Mouse (Mus musculus) forebrain, embryonic 14.5 days (tissue): Measurements from ENCODE around the gene Tstd2. TPM values are rescaled to one million over a fixed set of nuclear protein-coding genes. Genes with fewer than 3 reads are reported as not detected.

Experiments used
- ATAC-seq: fragments of 200-750 bp; cut with Nextera tagmentation; 2 replicates; pipeline ENCODE4 v1.8.0; 2017; ENCODE audit warnings: mild to moderate bottlenecking, moderate library complexity
- DNase-seq: peaks from one replicate; pipeline ENCODE4 v3.0.0-alpha.2; 2015; ENCODE audit warnings: low spot score
- H3K27ac ChIP-seq: fragments of 300-500 bp; sonication (generic); 2 replicates; pipeline ENCODE4 v1.5.1; 2014; ENCODE audit warnings: low read depth, mild to moderate bottlenecking, control low read depth, low read length, moderate library complexity
- H3K27me3 ChIP-seq: fragments of 300-500 bp; sonication (generic); replicated peaks from 2 replicates; pipeline ENCODE4 v1.6.1; 2014; ENCODE audit warnings: low read length, control low read depth, mixed read lengths; ENCODE audit not compliant: control insufficient read depth, insufficient read depth
- H3K36me3 ChIP-seq: fragments of 300-500 bp; sonication (generic); 2 replicates; pipeline ENCODE4 v1.6.1; 2014; ENCODE audit warnings: low read length, control low read depth; ENCODE audit not compliant: control insufficient read depth, insufficient read depth
- H3K4me1 ChIP-seq: fragments of 300-500 bp; sonication (generic); 2 replicates; pipeline ENCODE4 v1.6.1; 2014; ENCODE audit warnings: antibody characterized with exemption, low read length, control low read depth; ENCODE audit not compliant: control insufficient read depth, insufficient read depth
- H3K4me2 ChIP-seq: fragments of 300-500 bp; sonication (generic); 2 replicates; pipeline ENCODE4 v1.6.1; 2014; ENCODE audit warnings: mild to moderate bottlenecking, control low read depth, low read length
- H3K4me3 ChIP-seq: fragments of 300-500 bp; sonication (generic); 2 replicates; pipeline ENCODE4 v1.5.1; 2014; ENCODE audit warnings: low read depth, low read length, control low read depth
- H3K9ac ChIP-seq: fragments of 300-500 bp; sonication (generic); 2 replicates; pipeline ENCODE4 v1.6.1; 2014; ENCODE audit warnings: mild to moderate bottlenecking, low read length, control low read depth, moderate library complexity
- H3K9me3 ChIP-seq: fragments of 300-500 bp; sonication (generic); replicated peaks from 2 replicates; pipeline ENCODE4 v1.6.1; 2016; ENCODE audit warnings: low read length, control low read depth, mixed read lengths; ENCODE audit not compliant: control insufficient read depth
- WGBS: fragments of 180-500 bp; shearing (Covaris S2); extraction: QIAGEN DNeasy Blood & Tissue Kit; methylation state at CpG from one replicate; pipeline ENCODE4 v1.1.7; 2014; 5-methylcytosine and 5-hydroxymethylcytosine counted together
- polyA plus RNA-seq: library from polyadenylated mRNA; unstranded; fragments of >200 nt; fragmentation: Nextera tagmentation; extraction: Ambion mirVana; gene quantifications from 2 replicates; pipeline ENCODE4 v1.2.1, GENCODE M21; 2014

The Tstd2 gene
- polyA plus RNA-seq, 1 experiment from 2014 or later = 18.3 TPM

- H3K4me2 ChIP-seq = no peak overlapping the region
- no peaks in the 10 kb centered on the region for H3K4me1 ChIP-seq
- 86% methylated on average over 7 of the region's 7 CpGs for WGBS
- no peak overlapping the region for H3K9ac ChIP-seq
- H3K27me3 ChIP-seq = no peaks in the 10 kb centered on the region
- DNase-seq (no peak), ATAC-seq (no peak)
- no peak overlapping the region for H3K27ac ChIP-seq
- no peaks in the 10 kb centered on the region for H3K9me3 ChIP-seq
- no peak overlapping the region for H3K4me3 ChIP-seq
- peaks cover 95% of the 10 kb centered on the region for H3K36me3 ChIP-seq
Measured at GRCm38 (mm10) chr4:46171761-46172160, 33.3 kb upstream of the Tstd2 start.

DNA sequence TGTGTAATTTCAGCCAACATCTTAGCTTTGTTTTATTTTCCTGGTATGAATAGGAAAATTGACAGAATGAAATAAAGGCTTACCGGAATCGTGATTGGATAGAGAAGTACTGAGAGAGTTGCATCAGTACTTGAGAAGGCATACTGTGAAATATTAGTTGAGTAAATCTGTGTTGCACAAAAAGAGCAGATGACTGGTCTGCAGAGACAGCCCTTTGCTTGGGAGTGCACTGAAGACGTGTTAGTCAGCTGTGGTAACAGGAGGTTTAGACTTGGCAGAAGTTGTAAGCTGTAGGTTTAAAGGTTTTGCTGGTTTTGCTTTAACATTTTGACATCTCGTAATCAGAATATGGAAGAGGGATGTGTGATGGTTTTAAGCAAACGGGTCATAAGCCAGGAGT is 27.3 kb upstream of the Tstd2 start:
- WGBS = 95% methylated on average over 5 of the region's 5 CpGs
- Histone ChIP-seq H3K9ac (no peak overlapping the region), H3K9me3 (no peaks in the 10 kb centered on the region), H3K36me3 (peaks cover 97% of the 10 kb centered on the region), H3K4me1 (no peaks in the 10 kb centered on the region), H3K27me3 (no peaks in the 10 kb centered on the region), H3K4me2 (no peak overlapping the region), H3K4me3 (no peak overlapping the region), H3K27ac (no peak overlapping the region)
- DNase-seq (no peak), ATAC-seq (no peak)

DNA sequence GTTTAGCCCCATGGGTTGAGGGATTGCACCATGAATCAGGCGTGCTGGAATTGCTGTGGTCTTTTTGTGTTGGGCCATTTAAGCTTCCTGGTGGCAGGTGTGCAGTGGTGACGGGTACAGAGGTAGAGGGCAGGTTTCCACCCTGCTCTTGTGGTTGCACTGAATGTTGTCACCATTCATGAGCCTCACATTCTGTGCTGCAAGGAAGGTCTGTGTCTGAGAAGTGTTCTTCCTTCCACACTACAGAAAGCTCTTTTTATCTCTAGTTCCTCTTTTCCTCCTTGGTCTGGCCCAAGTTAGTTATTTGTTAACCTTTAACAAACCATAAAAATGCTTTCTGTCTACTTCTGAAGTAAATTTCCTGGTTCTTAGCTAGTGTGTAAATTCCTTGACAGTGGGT is 25.5 kb upstream of the Tstd2 start:
- ATAC-seq = no peak
- no peak for DNase-seq
- H3K4me1 ChIP-seq = no peaks in the 10 kb centered on the region
- no peak overlapping the region for H3K27ac ChIP-seq
- no peaks in the 10 kb centered on the region for H3K27me3 ChIP-seq
- H3K4me3 ChIP-seq = no peak overlapping the region
- no peaks in the 10 kb centered on the region for H3K9me3 ChIP-seq
- 73% methylated on average over 2 of the region's 2 CpGs for WGBS
- no peak overlapping the region for H3K9ac ChIP-seq
- no peak overlapping the region for H3K4me2 ChIP-seq
- peaks cover 93% of the 10 kb centered on the region for H3K36me3 ChIP-seq

DNA sequence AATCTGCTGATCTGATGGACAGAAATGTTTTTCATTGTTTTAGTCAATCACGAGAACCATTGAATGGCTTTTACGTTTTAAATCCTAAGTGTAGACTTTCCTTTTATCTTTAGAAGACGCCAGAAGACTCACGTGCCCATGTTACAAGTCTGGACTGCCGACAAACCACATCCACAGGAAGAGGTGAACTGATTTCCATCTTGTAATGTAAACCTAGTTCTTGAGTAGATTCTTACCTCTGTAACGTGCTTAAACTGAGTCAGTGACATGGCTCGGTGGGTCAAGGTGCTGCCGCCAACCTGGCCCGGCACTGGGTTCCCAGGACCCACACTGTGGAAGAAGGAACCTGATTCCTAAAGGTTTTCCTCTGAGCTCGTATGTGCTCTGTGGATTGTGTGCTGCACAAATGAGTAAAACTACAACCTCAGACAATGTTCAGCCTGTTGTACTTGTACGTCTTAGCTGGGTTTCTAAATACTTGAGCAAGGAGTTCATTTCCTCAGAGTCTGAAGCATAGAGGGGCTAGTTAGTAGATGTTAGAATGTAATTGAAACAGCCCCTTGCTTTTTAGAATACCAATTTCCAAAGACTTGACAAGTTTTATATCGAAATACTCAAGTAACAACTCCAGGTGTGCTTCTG is 13.5 kb upstream of the Tstd2 start:
- Histone ChIP-seq H3K27ac (no peak overlapping the region), H3K9me3 (no peaks in the 10 kb centered on the region), H3K4me3 (no peak overlapping the region), H3K4me2 (no peak overlapping the region), H3K9ac (no peak overlapping the region), H3K36me3 (peaks cover 89% of the 10 kb centered on the region), H3K4me1 (no peaks in the 10 kb centered on the region), H3K27me3 (no peaks in the 10 kb centered on the region)
- DNase-seq = no peak
- 94% methylated on average over 12 of the region's 12 CpGs for WGBS
- no peak for ATAC-seq

DNA sequence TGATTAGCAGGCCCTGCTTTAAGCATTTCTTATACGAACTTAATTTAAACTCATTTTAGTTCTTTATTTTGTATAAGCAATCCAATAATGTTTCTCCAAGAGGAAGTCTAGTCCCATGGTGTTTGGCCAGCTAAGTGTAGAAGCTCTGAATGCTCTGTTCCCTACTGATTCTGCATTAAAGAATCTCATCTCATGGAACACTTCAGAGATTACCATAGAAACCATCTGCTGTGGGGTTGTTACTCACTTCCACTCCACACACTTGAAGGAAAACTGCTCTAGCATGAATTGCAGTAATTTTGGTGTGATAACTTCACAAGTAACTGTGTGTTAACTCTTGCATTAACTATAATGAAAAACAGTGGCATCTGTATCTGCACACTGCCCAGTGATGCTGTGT is 8.4 kb upstream of the Tstd2 start:
- Histone ChIP-seq H3K27me3 (no peaks in the 10 kb centered on the region), H3K4me2 (no peak overlapping the region), H3K27ac (no peak overlapping the region), H3K9me3 (no peaks in the 10 kb centered on the region), H3K4me1 (no peaks in the 10 kb centered on the region), H3K4me3 (no peak overlapping the region), H3K9ac (no peak overlapping the region), H3K36me3 (peaks cover 56% of the 10 kb centered on the region)
- ATAC-seq = no peak
- DNase-seq = no peak
- WGBS = 98% methylated on average over 1 of the region's 1 CpGs

DNA sequence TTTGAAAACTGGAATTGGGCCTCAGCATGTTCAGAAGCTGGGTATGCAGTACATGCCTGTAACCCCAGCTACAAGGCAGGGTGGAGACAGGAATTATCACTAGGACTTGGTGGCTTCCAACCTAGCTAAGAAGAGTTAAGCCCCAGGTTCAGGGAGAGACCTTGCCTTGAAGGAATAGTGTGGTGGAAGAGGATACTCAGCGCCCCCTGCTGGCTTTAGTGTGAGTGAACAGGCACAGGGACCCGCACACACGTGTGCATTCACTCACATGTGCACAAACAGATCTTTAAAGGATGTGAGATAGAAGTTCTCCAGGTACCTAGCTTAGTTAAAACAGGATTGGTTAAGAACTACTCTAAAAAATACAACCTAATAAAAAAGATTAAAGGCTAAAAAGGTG is 5.8 kb upstream of the Tstd2 start:
- ATAC-seq = no peak
- Histone ChIP-seq H3K4me1 (peaks cover 13% of the 10 kb centered on the region), H3K4me2 (no peak overlapping the region), H3K27ac (no peak overlapping the region), H3K36me3 (peaks cover 34% of the 10 kb centered on the region), H3K9me3 (no peaks in the 10 kb centered on the region), H3K9ac (no peak overlapping the region), H3K27me3 (no peaks in the 10 kb centered on the region), H3K4me3 (no peak overlapping the region)
- DNase-seq = no peak
- 76% methylated on average over 3 of the region's 3 CpGs for WGBS

DNA sequence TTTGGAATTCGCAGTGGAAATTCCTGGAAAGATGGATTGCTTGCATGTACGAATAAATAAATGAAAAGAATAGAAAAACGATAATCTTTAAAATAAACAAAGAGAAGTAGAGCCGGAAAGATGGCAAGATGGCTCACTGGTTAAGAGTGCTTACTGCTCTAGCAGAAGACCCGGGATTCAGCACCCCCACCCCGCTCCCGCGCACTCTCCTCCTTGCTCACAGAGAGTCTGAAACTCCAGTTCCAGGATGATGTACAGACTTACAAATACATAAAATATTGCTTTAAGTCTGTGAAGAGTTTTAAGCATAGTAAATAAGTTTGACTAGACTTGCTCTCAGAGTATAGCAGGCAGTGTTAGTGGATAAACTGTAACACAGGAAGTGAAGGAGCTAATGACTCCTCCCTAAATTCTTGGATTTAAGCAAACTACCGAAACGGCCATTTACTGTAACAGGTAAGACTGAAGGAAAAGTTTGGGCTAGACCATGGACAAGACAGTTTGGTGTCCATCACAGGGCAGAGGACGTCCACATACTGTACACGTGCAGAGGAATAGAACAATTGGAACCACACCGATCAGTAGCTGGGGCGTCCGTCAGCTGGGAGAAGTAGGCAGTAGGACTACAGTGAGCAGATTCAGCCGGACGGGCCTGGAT is 736 bp downstream of the Tstd2 start:
- DNase-seq (peak; percentile 33), ATAC-seq (peak; percentile 76)
- Histone ChIP-seq H3K27ac (peak overlapping the region; percentile 97), H3K9me3 (no peaks in the 10 kb centered on the region), H3K4me2 (peak overlapping the region; percentile 78), H3K4me1 (peaks cover 20% of the 10 kb centered on the region), H3K4me3 (peak overlapping the region; percentile 90), H3K27me3 (no peaks in the 10 kb centered on the region), H3K9ac (peak overlapping the region; percentile 93), H3K36me3 (peaks cover 26% of the 10 kb centered on the region)
- WGBS = 8% methylated on average over 17 of the region's 17 CpGs

DNA sequence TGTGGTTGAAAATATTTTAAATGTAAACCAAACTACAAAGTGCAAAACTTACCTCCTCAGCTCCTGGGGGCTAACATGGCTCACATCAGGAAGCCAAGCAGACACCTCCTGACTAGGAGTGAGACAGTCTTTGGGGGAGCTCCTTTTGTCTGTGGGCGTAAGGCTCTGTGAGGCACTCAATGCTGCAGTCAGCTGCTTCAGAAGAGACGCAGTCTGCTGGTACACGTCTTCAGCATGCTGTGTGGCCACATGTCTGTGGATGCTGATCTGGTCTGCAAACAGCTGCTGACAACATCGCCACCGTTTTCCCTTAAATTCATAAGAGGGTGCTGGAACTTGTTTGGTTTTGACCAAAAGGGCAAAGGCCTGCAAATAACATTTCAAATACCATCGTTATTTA is 6.7 kb downstream of the Tstd2 start:
- H3K4me1 ChIP-seq = no peaks in the 10 kb centered on the region
- WGBS = 80% methylated on average over 6 of the region's 6 CpGs
- ATAC-seq (no peak), DNase-seq (no peak)
- H3K4me3 ChIP-seq = no peak overlapping the region
- peaks cover 76% of the 10 kb centered on the region for H3K36me3 ChIP-seq
- no peaks in the 10 kb centered on the region for H3K9me3 ChIP-seq
- H3K27me3 ChIP-seq = no peaks in the 10 kb centered on the region
- H3K4me2 ChIP-seq = no peak overlapping the region
- no peak overlapping the region for H3K27ac ChIP-seq
- no peak overlapping the region for H3K9ac ChIP-seq

DNA sequence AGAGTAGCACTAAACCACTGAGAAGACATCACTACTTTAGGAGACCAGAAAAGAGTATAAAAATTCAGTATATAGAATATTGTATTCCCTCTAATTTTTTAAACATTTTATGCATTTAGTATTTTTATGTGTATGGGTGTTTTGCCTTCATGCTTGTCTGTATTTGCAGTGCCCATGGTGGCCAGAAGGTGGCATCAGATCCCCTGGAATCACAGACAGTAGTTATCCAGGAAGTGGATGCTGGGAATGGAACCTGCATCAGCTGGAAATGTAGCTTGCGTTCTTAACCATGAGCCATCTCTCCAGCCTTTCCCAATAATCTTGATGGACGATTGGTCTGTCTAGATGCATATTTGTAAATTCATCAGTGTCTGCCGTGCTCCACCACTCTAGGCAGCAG is 8.3 kb downstream of the Tstd2 start:
- Histone ChIP-seq H3K27me3 (no peaks in the 10 kb centered on the region), H3K4me3 (no peak overlapping the region), H3K4me2 (no peak overlapping the region), H3K9ac (no peak overlapping the region), H3K27ac (no peak overlapping the region), H3K36me3 (peaks cover 87% of the 10 kb centered on the region), H3K9me3 (no peaks in the 10 kb centered on the region), H3K4me1 (no peaks in the 10 kb centered on the region)
- 79% methylated on average over 3 of the region's 3 CpGs for WGBS
- ATAC-seq (no peak), DNase-seq (peak; percentile 69)
